Mouse (Mus musculus) CH12.LX (cell line): ENCODE data around the gene Ric8b. TPM values are rescaled to one million over a fixed set of nuclear protein-coding genes. Genes with fewer than 3 reads are reported as not detected.

Source experiments
- DNase-seq: peaks from one replicate; pipeline ENCODE4 v3.0.0-alpha.2; 2013; ENCODE audit errors: extremely low read depth
- H3K27ac ChIP-seq: 2 replicates; pipeline ENCODE4 v1.5.1; 2012; ENCODE audit warnings: low read depth, mild to moderate bottlenecking, control low read depth, moderate library complexity; ENCODE audit not compliant: insufficient read depth
- H3K27me3 ChIP-seq: replicated peaks from 2 replicates; pipeline ENCODE3; 2012; ENCODE audit warnings: inconsistent platforms
- H3K36me3 ChIP-seq, 2 experiments: replicated peaks in 1 of 2; 2 replicates each; pipeline versions ENCODE3 to v1.6.1; 2012; ENCODE audit warnings: inconsistent platforms in 1 of 2, low read length in 1 of 2, mild to moderate bottlenecking in 1 of 2, mixed read lengths in 1 of 2, moderate library complexity in 1 of 2; ENCODE audit not compliant: control insufficient read depth in 1 of 2, insufficient read depth in 1 of 2
- H3K4me1 ChIP-seq, 2 experiments: 2 replicates each; pipeline ENCODE4 v1.6.1; 2012; ENCODE audit warnings: inconsistent platforms in 1 of 2, moderate library complexity in 1 of 2; ENCODE audit not compliant: insufficient read depth in 2 of 2, control insufficient read depth in 1 of 2
- H3K4me2 ChIP-seq: 2 replicates; pipeline ENCODE4 v1.6.1; 2012; ENCODE audit warnings: low read depth, mild to moderate bottlenecking, control low read depth; ENCODE audit not compliant: poor library complexity, insufficient read depth, severe bottlenecking
- H3K4me3 ChIP-seq, 3 experiments: fragments of 150-350 bp in 1 of 3; sonication (generic) in 1 of 3; replicated peaks in 1 of 3; 2 replicates each; pipeline versions ENCODE3 to v1.5.1; 2011 to 2012; ENCODE audit warnings: low read depth in 2 of 3, low read length in 2 of 3, mild to moderate bottlenecking in 2 of 3, moderate library complexity in 2 of 3, control low read depth in 1 of 3, improper control_type of control experiment in 1 of 3, inconsistent platforms in 1 of 3, mixed read lengths in 1 of 3; ENCODE audit not compliant: poor library complexity in 1 of 3
- H3K79me2 ChIP-seq: replicated peaks from 2 replicates; pipeline ENCODE4 v1.6.1; 2012; ENCODE audit warnings: mild to moderate bottlenecking, moderate library complexity; ENCODE audit not compliant: control insufficient read depth, poor library complexity, insufficient read depth, severe bottlenecking; ENCODE audit errors: extremely low read depth
- H3K9ac ChIP-seq: 2 replicates; pipeline ENCODE4 v1.6.1; 2012; ENCODE audit warnings: low read depth, mild to moderate bottlenecking, control low read depth, moderate library complexity; ENCODE audit not compliant: insufficient read depth
- H3K9me3 ChIP-seq: replicated peaks from 2 replicates; pipeline ENCODE3; 2012; ENCODE audit warnings: low read length, inconsistent platforms, mixed read lengths
- E2F4 ChIP-seq: IDR thresholded peaks from 2 replicates; pipeline ENCODE4 v1.6.1; 2011; ENCODE audit warnings: low read depth, low read length, improper control_type of control experiment; ENCODE audit not compliant: insufficient replicate concordance
- ELF1 ChIP-seq: IDR thresholded peaks from 2 replicates; pipeline ENCODE4 v1.6.1; 2014; ENCODE audit warnings: low read depth, mild to moderate bottlenecking, inconsistent platforms, low read length, improper control_type of control experiment
- GABPA ChIP-seq: IDR thresholded peaks from 2 replicates; pipeline ENCODE4 v1.6.1; 2012; ENCODE audit warnings: low read depth, low read length, improper control_type of control experiment, inconsistent platforms; ENCODE audit not compliant: insufficient replicate concordance
- HCFC1 ChIP-seq: IDR thresholded peaks from 2 replicates; pipeline ENCODE4 v1.6.1; 2012; ENCODE audit warnings: low read depth, mild to moderate bottlenecking, inconsistent platforms, low read length, improper control_type of control experiment
- IRF4 ChIP-seq: IDR thresholded peaks from 2 replicates; pipeline ENCODE4 v1.6.1; 2014; ENCODE audit warnings: low read depth, mild to moderate bottlenecking, inconsistent platforms, low read length, improper control_type of control experiment
- MAX ChIP-seq: IDR thresholded peaks from 2 replicates; pipeline ENCODE4 v1.6.1; 2011; ENCODE audit warnings: low read length, improper control_type of control experiment
- MAZ ChIP-seq: IDR thresholded peaks from 2 replicates; pipeline ENCODE4 v1.6.1; 2012; ENCODE audit warnings: low read depth, mild to moderate bottlenecking, inconsistent platforms, low read length, improper control_type of control experiment, moderate library complexity
- NELFE ChIP-seq: IDR thresholded peaks from 2 replicates; pipeline ENCODE4 v1.6.1; 2011; ENCODE audit warnings: low read depth, low read length, improper control_type of control experiment
- POLR2A ChIP-seq: IDR thresholded peaks from 2 replicates; pipeline ENCODE4 v1.6.1; 2011; ENCODE audit warnings: low read depth, mild to moderate bottlenecking, improper control_type of control experiment, low read length
- POLR2AphosphoS2 ChIP-seq: IDR thresholded peaks from 2 replicates; pipeline ENCODE4 v1.6.1; 2011; ENCODE audit warnings: low read depth, low read length, improper control_type of control experiment
- RCOR1 ChIP-seq: conservative IDR thresholded peaks from 2 replicates; pipeline ENCODE4 v1.6.1; 2012; ENCODE audit warnings: low read depth, mild to moderate bottlenecking, inconsistent platforms, low read length, improper control_type of control experiment
- SMC3 ChIP-seq: IDR thresholded peaks from 2 replicates; pipeline ENCODE4 v1.6.1; 2011; ENCODE audit warnings: low read depth, low read length, improper control_type of control experiment
- ZKSCAN1 ChIP-seq: IDR thresholded peaks from 2 replicates; pipeline ENCODE4 v1.6.1; 2012; ENCODE audit warnings: low read depth, inconsistent platforms, low read length, improper control_type of control experiment, borderline replicate concordance
- ZMIZ1 ChIP-seq: IDR thresholded peaks from 2 replicates; pipeline ENCODE4 v1.6.1; 2012; ENCODE audit warnings: low read depth, mild to moderate bottlenecking, inconsistent platforms, low read length, improper control_type of control experiment
- dilution Hi-C: fragments of 300-500 bp; cut with MboI; formaldehyde crosslinking; loops from 2 replicates; pipeline ENCODE4 v1.14.3; 2020; ENCODE audit warnings: low sequenced_read_pairs; ENCODE audit not compliant: extremely low pct_unique_long_range_greater_than_20kb, extremely low pct_ligation_motif_present
- in situ Hi-C: fragments of 300-500 bp; cut with MboI; formaldehyde crosslinking; loops from 3 replicates; pipeline ENCODE4 v1.14.3; 2019; ENCODE audit warnings: low sequenced_read_pairs, low pct_ligation_motif_present, low pct_unique_long_range_greater_than_20kb, mixed read lengths
- polyA plus RNA-seq: library from polyadenylated mRNA; unstranded; fragments of >175 nt; gene quantifications from 2 replicates; pipeline ENCODE4 v1.2.1, GENCODE M21; 2012; ENCODE audit warnings: low read depth; ENCODE audit not compliant: insufficient read length
- total RNA-seq, 2 experiments: library from RNA; depleted of rRNA; stranded (reverse); fragments of 300-350 nt in 1 of 2; fragments of >200 nt in 1 of 2; gene quantifications; 2 replicates each; pipeline ENCODE4 v1.2.3; 2012 to 2014

Ric8b gene
- total and polyA plus RNA-seq, 3 experiments, result 4.8 to 9.4 (median 6.3) TPM

DNA sequence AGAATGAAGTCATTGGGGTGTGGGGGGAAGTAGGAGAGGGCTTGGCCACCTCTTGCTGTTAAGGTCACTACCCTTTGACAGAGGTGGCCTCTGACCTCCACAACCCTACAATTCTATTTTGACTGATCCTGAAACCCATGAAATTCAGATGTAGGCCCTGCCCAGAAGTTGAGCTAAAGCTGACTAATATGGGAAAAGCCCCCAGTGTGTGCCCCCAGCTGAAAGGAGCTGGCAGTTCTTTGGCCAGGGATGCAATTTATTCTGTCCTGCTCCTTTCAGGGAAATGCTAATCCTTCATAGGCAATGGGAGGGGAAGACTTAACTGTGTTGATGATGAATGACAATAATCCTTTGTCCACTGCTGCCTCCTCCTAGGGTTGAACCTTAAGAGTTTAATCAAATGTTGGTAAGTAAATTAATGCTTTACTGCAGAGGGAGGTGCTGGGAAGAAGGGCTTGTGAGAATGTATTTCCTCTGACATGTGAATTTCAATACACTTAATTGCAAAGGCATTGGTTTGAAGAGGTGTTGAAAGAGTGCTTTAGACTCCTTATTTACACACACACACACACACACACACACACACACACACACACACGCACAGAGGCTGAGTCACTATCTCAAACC, 6.5 kb upstream of the Ric8b start:
- Histone ChIP-seq H3K4me2 (no peak overlapping the region), H3K27ac (no peak overlapping the region), H3K9ac (no peak overlapping the region), H3K79me2 (no peaks in the 10 kb centered on the region), H3K36me3 (no peaks in the 10 kb centered on the region), H3K4me3 (no peak overlapping the region), H3K27me3 (no peaks in the 10 kb centered on the region), H3K9me3 (no peaks in the 10 kb centered on the region), H3K4me1 (peaks cover 0 to 14% of the 10 kb centered on the region in 2 experiments; a peak in 2 of 4 replicates)
- dilution Hi-C loops, result no loop called here
- no peak for DNase-seq
- in situ Hi-C loops, result no loop called here
- TF ChIP-seq E2F4 (no peak), ZKSCAN1 (peak; percentile 11; the same call in 1 of the 2 replicates)

DNA sequence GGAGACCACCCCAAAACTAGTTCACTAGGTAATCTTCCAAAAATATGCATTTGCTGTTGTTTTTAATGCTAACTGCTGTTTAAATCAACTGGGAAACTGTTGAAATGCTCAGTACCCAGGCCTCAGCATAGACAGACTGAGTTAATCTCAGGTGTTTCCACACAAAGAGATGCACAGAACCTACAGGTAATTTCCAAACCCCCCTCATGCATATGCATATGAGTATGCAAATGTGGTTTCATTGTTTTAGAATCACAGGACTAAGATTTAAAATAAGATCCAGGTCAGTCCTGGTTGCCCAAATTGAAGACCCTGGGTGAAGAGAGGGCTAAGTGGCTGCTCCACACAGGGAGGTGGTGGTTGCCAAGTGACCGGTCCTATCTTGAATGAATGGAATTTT, 4.3 kb upstream of the Ric8b start:
- dilution Hi-C loops, result no loop called here
- no peaks in the 10 kb centered on the region for H3K9me3 ChIP-seq
- H3K4me1 ChIP-seq, result peaks cover 0 to 11% of the 10 kb centered on the region in 2 experiments; a peak in 2 of 4 replicates
- no peak overlapping the region for H3K4me3 ChIP-seq
- no peaks in the 10 kb centered on the region for H3K79me2 ChIP-seq
- no peak for DNase-seq
- H3K9ac ChIP-seq, result no peak overlapping the region
- H3K36me3 ChIP-seq, result no peaks in the 10 kb centered on the region
- H3K27ac ChIP-seq, result no peak overlapping the region
- in situ Hi-C loops, result no loop called here
- TF ChIP-seq IRF4 (no peak), ELF1 (no peak), POLR2AphosphoS2 (no peak), MAZ (no peak)
- no peaks in the 10 kb centered on the region for H3K27me3 ChIP-seq
- no peak overlapping the region for H3K4me2 ChIP-seq

DNA sequence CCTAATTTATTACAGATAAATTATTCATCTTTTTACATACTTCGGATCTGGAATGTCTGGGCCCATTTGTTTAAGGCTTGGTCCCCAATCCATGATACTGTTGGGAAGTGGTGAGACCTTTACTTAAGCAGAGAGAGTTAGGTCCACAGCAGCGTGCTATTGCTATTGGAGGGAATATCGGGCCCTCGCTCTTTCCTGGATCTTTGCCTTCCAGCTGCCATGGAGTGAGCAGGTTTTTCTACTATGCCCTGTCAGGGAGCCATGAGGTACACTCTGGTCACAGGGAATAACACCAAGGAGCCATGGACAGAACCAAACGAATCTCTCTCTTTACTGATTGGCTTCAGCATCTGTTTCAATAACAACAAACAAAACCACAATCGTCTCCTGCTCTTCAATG, 1.9 kb upstream of the Ric8b start:
- dilution Hi-C loops (no loop called here), in situ Hi-C loops (no loop called here)
- no peak for DNase-seq
- no peak overlapping the region for H3K27ac ChIP-seq
- no peak overlapping the region for H3K4me2 ChIP-seq
- no peaks in the 10 kb centered on the region for H3K27me3 ChIP-seq
- H3K79me2 ChIP-seq, result peaks cover 12% of the 10 kb centered on the region; the same call in 1 of the 2 replicates
- peaks cover 0 to 23% of the 10 kb centered on the region in 2 experiments; a peak in 2 of 4 replicates for H3K4me1 ChIP-seq
- no peak overlapping the region for H3K4me3 ChIP-seq
- H3K9me3 ChIP-seq, result no peaks in the 10 kb centered on the region
- no peak overlapping the region for H3K9ac ChIP-seq
- peaks cover 0 to 8% of the 10 kb centered on the region in 2 experiments for H3K36me3 ChIP-seq
- TF ChIP-seq ZKSCAN1 (no peak), GABPA (no peak), RCOR1 (no peak), SMC3 (no peak), NELFE (no peak), ELF1 (no peak), ZMIZ1 (no peak), MAX (no peak), POLR2A (no peak), HCFC1 (no peak), E2F4 (no peak)
- TF ChIP-seq, all 38 proteins: peak for 0
